Mouse (Mus musculus) stomach, postnatal 0 days (tissue): ENCODE measurements around the gene Clcn1. TPM values are rescaled to one million over a fixed set of nuclear protein-coding genes. Genes with fewer than 3 reads are reported as not detected.

Experiments used
- ATAC-seq: fragments of 200-750 bp; cut with Nextera tagmentation; 2 replicates; pipeline ENCODE4 v1.8.0; 2017; ENCODE audit not compliant: low FRiP score, low TSS enrichment
- DNase-seq: peaks from one replicate; pipeline ENCODE4 v3.0.0-alpha.2; 2016; ENCODE audit warnings: low spot score
- H3K27ac ChIP-seq: fragments of 300-500 bp; sonication (generic); replicated peaks from 2 replicates; pipeline ENCODE4 v1.5.1; 2014; ENCODE audit warnings: mild to moderate bottlenecking, control low read depth
- H3K27me3 ChIP-seq: fragments of 300-500 bp; sonication (generic); 2 replicates; pipeline ENCODE4 v1.6.1; 2014; ENCODE audit warnings: low read length; ENCODE audit not compliant: control insufficient read depth, insufficient read depth
- H3K36me3 ChIP-seq: fragments of 300-500 bp; sonication (generic); 2 replicates; pipeline ENCODE4 v1.6.1; 2014; ENCODE audit warnings: low read length, mixed read lengths; ENCODE audit not compliant: control insufficient read depth, insufficient read depth
- H3K4me1 ChIP-seq: fragments of 300-500 bp; sonication (generic); replicated peaks from 2 replicates; pipeline ENCODE4 v1.6.1; 2014; ENCODE audit warnings: antibody characterized with exemption; ENCODE audit not compliant: control insufficient read depth, insufficient read depth
- H3K4me2 ChIP-seq: fragments of 300-500 bp; sonication (generic); replicated peaks from 2 replicates; pipeline ENCODE4 v1.6.1; 2014; ENCODE audit warnings: low read depth, mild to moderate bottlenecking, control low read depth, moderate library complexity
- H3K4me3 ChIP-seq: fragments of 300-500 bp; sonication (generic); 2 replicates; pipeline ENCODE4 v1.5.1; 2014; ENCODE audit warnings: low read depth, low read length, control low read depth
- H3K9ac ChIP-seq: fragments of 300-500 bp; sonication (generic); 2 replicates; pipeline ENCODE4 v1.6.1; 2014; ENCODE audit warnings: mild to moderate bottlenecking, low read length, control low read depth, mixed read lengths
- H3K9me3 ChIP-seq: fragments of 300-500 bp; sonication (generic); 2 replicates; pipeline ENCODE4 v1.6.1; 2016; ENCODE audit warnings: low read length; ENCODE audit not compliant: control insufficient read depth
- CTCF ChIP-seq: IDR thresholded peaks from 2 replicates; pipeline ENCODE4 v1.5.1; 2016; ENCODE audit warnings: antibody characterized with exemption, low read depth, mild to moderate bottlenecking, moderate library complexity
- EP300 ChIP-seq: optimal IDR thresholded peaks from 2 replicates; pipeline ENCODE3; 2016; ENCODE audit warnings: antibody characterized with exemption
- WGBS: fragments of 180-500 bp; shearing (Covaris S2); extraction: QIAGEN DNeasy Blood & Tissue Kit; methylation state at CpG from one replicate; pipeline ENCODE4 v1.1.7; 2014; 5-methylcytosine and 5-hydroxymethylcytosine counted together
- polyA plus RNA-seq: library from polyadenylated mRNA; unstranded; fragments of >200 nt; fragmentation: Nextera tagmentation; extraction: Ambion mirVana; gene quantifications from 2 replicates; pipeline ENCODE4 v1.2.1, GENCODE M21; 2015

Clcn1 gene
- polyA plus RNA-seq, 1 experiment from 2014 or later = 0.06 TPM

- ATAC-seq (no peak), DNase-seq (no peak)
- Histone ChIP-seq H3K27me3 (no peaks in the 10 kb centered on the region), H3K27ac (no peak overlapping the region), H3K9me3 (no peaks in the 10 kb centered on the region), H3K4me3 (no peak overlapping the region), H3K9ac (no peak overlapping the region), H3K36me3 (peaks cover 29% of the 10 kb centered on the region), H3K4me1 (no peaks in the 10 kb centered on the region), H3K4me2 (no peak overlapping the region)
- 64% methylated on average over 1 of the region's 1 CpGs for WGBS
- TF ChIP-seq EP300 = no peak
- no peak for TF ChIP-seq CTCF
These were observed 75.6 kb downstream of the Clcn1 start for GRCm38 (mm10) chr6:42362074-42362473.

- Histone ChIP-seq H3K36me3 (peaks cover 29% of the 10 kb centered on the region), H3K9ac (no peak overlapping the region), H3K4me1 (no peaks in the 10 kb centered on the region), H3K27ac (no peak overlapping the region), H3K9me3 (no peaks in the 10 kb centered on the region), H3K4me2 (no peak overlapping the region), H3K4me3 (no peak overlapping the region), H3K27me3 (no peaks in the 10 kb centered on the region)
- WGBS = 74% methylated on average over 1 of the region's 1 CpGs
- DNase-seq = no peak
- TF ChIP-seq EP300 = no peak
- no peak for TF ChIP-seq CTCF
- no peak for ATAC-seq
These were observed 76.0 kb downstream of the Clcn1 start for GRCm38 (mm10) chr6:42362497-42362896.

GRCm38 (mm10) chr6:42362974-42363373 lies 76.5 kb downstream of the Clcn1 start:
- Histone ChIP-seq H3K9me3 (no peaks in the 10 kb centered on the region), H3K9ac (no peak overlapping the region), H3K4me2 (no peak overlapping the region), H3K27ac (no peak overlapping the region), H3K4me3 (no peak overlapping the region), H3K36me3 (peaks cover 24% of the 10 kb centered on the region), H3K4me1 (no peaks in the 10 kb centered on the region), H3K27me3 (no peaks in the 10 kb centered on the region)
- TF ChIP-seq CTCF (no peak), EP300 (no peak)
- DNase-seq (no peak), ATAC-seq (no peak)
- WGBS = 65% methylated on average over 3 of the region's 3 CpGs

- H3K4me1 ChIP-seq = no peaks in the 10 kb centered on the region
- ATAC-seq (no peak), DNase-seq (no peak)
- H3K4me2 ChIP-seq = no peak overlapping the region
- no peak overlapping the region for H3K4me3 ChIP-seq
- WGBS = 92% methylated on average over 4 of the region's 4 CpGs
- H3K9ac ChIP-seq = no peak overlapping the region
- no peak overlapping the region for H3K27ac ChIP-seq
- H3K36me3 ChIP-seq = peaks cover 20% of the 10 kb centered on the region; the same call in 1 of the 2 replicates
- no peaks in the 10 kb centered on the region for H3K27me3 ChIP-seq
- no peak for TF ChIP-seq EP300
- no peaks in the 10 kb centered on the region for H3K9me3 ChIP-seq
These were observed 77.6 kb downstream of the Clcn1 start for GRCm38 (mm10) chr6:42364066-42364465.

GRCm38 (mm10) chr6:42364607-42365006 lies 78.1 kb downstream of the Clcn1 start:
- DNase-seq (no peak), ATAC-seq (no peak)
- Histone ChIP-seq H3K4me2 (no peak overlapping the region), H3K9me3 (no peaks in the 10 kb centered on the region), H3K9ac (no peak overlapping the region), H3K4me3 (no peak overlapping the region), H3K27me3 (no peaks in the 10 kb centered on the region), H3K27ac (no peak overlapping the region), H3K36me3 (peaks cover 18% of the 10 kb centered on the region; the same call in 1 of the 2 replicates), H3K4me1 (no peaks in the 10 kb centered on the region)
- TF ChIP-seq CTCF (no peak), EP300 (no peak)
- WGBS = 88% methylated on average over 15 of the region's 15 CpGs

- 89% methylated on average over 6 of the region's 6 CpGs for WGBS
- ATAC-seq (no peak), DNase-seq (no peak)
- H3K4me1 ChIP-seq = no peaks in the 10 kb centered on the region
- TF ChIP-seq EP300 (no peak), CTCF (no peak)
- H3K9ac ChIP-seq = no peak overlapping the region
- no peaks in the 10 kb centered on the region for H3K27me3 ChIP-seq
- no peak overlapping the region for H3K4me3 ChIP-seq
- peaks cover 15% of the 10 kb centered on the region; the same call in 1 of the 2 replicates for H3K36me3 ChIP-seq
- H3K27ac ChIP-seq = no peak overlapping the region
- no peak overlapping the region for H3K4me2 ChIP-seq
- H3K9me3 ChIP-seq = no peaks in the 10 kb centered on the region
These were observed 78.7 kb downstream of the Clcn1 start for GRCm38 (mm10) chr6:42365215-42365614.

Other genes with a start within 250 kb of the Clcn1 start
- gene Sva, start 248.3 kb upstream of the Clcn1 start, polyA plus RNA-seq = not detected in 2 replicates
- gene Tas2r139, start 145.7 kb upstream of the Clcn1 start, polyA plus RNA-seq = not detected in 2 replicates
- not detected in 2 replicates for gene Tas2r144, start 71.4 kb upstream of the Clcn1 start, polyA plus RNA-seq
- 56.7 and 60.5 TPM in 2 replicates for gene Gstk1, start 40.8 kb upstream of the Clcn1 start, polyA plus RNA-seq
- 24.6 and 28.2 TPM in 2 replicates for gene Tmem139, start 24.7 kb upstream of the Clcn1 start, polyA plus RNA-seq
- 20.2 and 21.6 TPM in 2 replicates for gene Casp2, start 21.7 kb upstream of the Clcn1 start, polyA plus RNA-seq
- gene Fam131b, start 38.0 kb downstream of the Clcn1 start, polyA plus RNA-seq = 0.10 and 0.12 TPM in 2 replicates
- gene Zyx, start 62.9 kb downstream of the Clcn1 start, polyA plus RNA-seq = 60.5 and 68.0 TPM in 2 replicates
- 19.9 and 20.1 TPM in 2 replicates for gene Epha1, start 86.6 kb downstream of the Clcn1 start, polyA plus RNA-seq
- gene Tas2r143, start 113.6 kb downstream of the Clcn1 start, polyA plus RNA-seq = not detected in 2 replicates
- not detected in 2 replicates for gene Tas2r135, start 118.7 kb downstream of the Clcn1 start, polyA plus RNA-seq
- not detected in 2 replicates for gene Tas2r126, start 147.8 kb downstream of the Clcn1 start, polyA plus RNA-seq
- not detected in 2 replicates for gene Olfr458, start 178.5 kb downstream of the Clcn1 start, polyA plus RNA-seq
- 0.02 TPM in 1 of 2 replicates, not detected in the other for gene Olfr457, start 189.7 kb downstream of the Clcn1 start, polyA plus RNA-seq
- gene Olfr456, start 200.5 kb downstream of the Clcn1 start, polyA plus RNA-seq = not detected in 2 replicates